Mouse (Mus musculus) CH12.LX (cell line): ENCODE results near the gene Dnajc24. TPM values are rescaled to one million over a fixed set of nuclear protein-coding genes. Genes with fewer than 3 reads are reported as not detected.

Experiments used
- DNase-seq: peaks from one replicate; pipeline ENCODE4 v3.0.0-alpha.2; 2013; ENCODE audit errors: extremely low read depth
- H3K27ac ChIP-seq: 2 replicates; pipeline ENCODE4 v1.5.1; 2012; ENCODE audit warnings: low read depth, mild to moderate bottlenecking, control low read depth, moderate library complexity; ENCODE audit not compliant: insufficient read depth
- H3K27me3 ChIP-seq: replicated peaks from 2 replicates; pipeline ENCODE3; 2012; ENCODE audit warnings: inconsistent platforms
- H3K36me3 ChIP-seq, 2 experiments: replicated peaks in 1 of 2; 2 replicates each; pipeline versions ENCODE3 to v1.6.1; 2012; ENCODE audit warnings: inconsistent platforms in 1 of 2, low read length in 1 of 2, mild to moderate bottlenecking in 1 of 2, mixed read lengths in 1 of 2, moderate library complexity in 1 of 2; ENCODE audit not compliant: control insufficient read depth in 1 of 2, insufficient read depth in 1 of 2
- H3K4me1 ChIP-seq, 2 experiments: 2 replicates each; pipeline ENCODE4 v1.6.1; 2012; ENCODE audit warnings: inconsistent platforms in 1 of 2, moderate library complexity in 1 of 2; ENCODE audit not compliant: insufficient read depth in 2 of 2, control insufficient read depth in 1 of 2
- H3K4me2 ChIP-seq: 2 replicates; pipeline ENCODE4 v1.6.1; 2012; ENCODE audit warnings: low read depth, mild to moderate bottlenecking, control low read depth; ENCODE audit not compliant: poor library complexity, insufficient read depth, severe bottlenecking
- H3K4me3 ChIP-seq, 3 experiments: fragments of 150-350 bp in 1 of 3; sonication (generic) in 1 of 3; replicated peaks in 1 of 3; 2 replicates each; pipeline versions ENCODE3 to v1.5.1; 2011 to 2012; ENCODE audit warnings: low read depth in 2 of 3, low read length in 2 of 3, mild to moderate bottlenecking in 2 of 3, moderate library complexity in 2 of 3, control low read depth in 1 of 3, improper control_type of control experiment in 1 of 3, inconsistent platforms in 1 of 3, mixed read lengths in 1 of 3; ENCODE audit not compliant: poor library complexity in 1 of 3
- H3K79me2 ChIP-seq: replicated peaks from 2 replicates; pipeline ENCODE4 v1.6.1; 2012; ENCODE audit warnings: mild to moderate bottlenecking, moderate library complexity; ENCODE audit not compliant: control insufficient read depth, poor library complexity, insufficient read depth, severe bottlenecking; ENCODE audit errors: extremely low read depth
- H3K9ac ChIP-seq: 2 replicates; pipeline ENCODE4 v1.6.1; 2012; ENCODE audit warnings: low read depth, mild to moderate bottlenecking, control low read depth, moderate library complexity; ENCODE audit not compliant: insufficient read depth
- H3K9me3 ChIP-seq: replicated peaks from 2 replicates; pipeline ENCODE3; 2012; ENCODE audit warnings: low read length, inconsistent platforms, mixed read lengths
- BHLHE40 ChIP-seq: IDR thresholded peaks from 2 replicates; pipeline ENCODE4 v1.6.1; 2011; ENCODE audit warnings: mild to moderate bottlenecking, low read depth, low read length, improper control_type of control experiment
- CHD1 ChIP-seq: IDR thresholded peaks from 2 replicates; pipeline ENCODE4 v1.6.1; 2012; ENCODE audit warnings: low read depth, low read length, improper control_type of control experiment, inconsistent platforms
- CTCF ChIP-seq, 2 experiments: IDR thresholded peaks in 1 of 2; conservative IDR thresholded peaks in 1 of 2; 2 replicates each; pipeline ENCODE4 v1.5.1; 2011 to 2012; ENCODE audit warnings: low read depth in 2 of 2, low read length in 2 of 2, improper control_type of control experiment in 1 of 2, inconsistent platforms in 1 of 2, mild to moderate bottlenecking in 1 of 2, moderate library complexity in 1 of 2
- EP300 ChIP-seq: IDR thresholded peaks from 2 replicates; pipeline ENCODE4 v1.6.1; 2011; ENCODE audit warnings: low read length, improper control_type of control experiment
- ETS1 ChIP-seq: conservative IDR thresholded peaks from 2 replicates; pipeline ENCODE4 v1.6.1; 2012; ENCODE audit warnings: low read depth, mild to moderate bottlenecking, inconsistent platforms, low read length, improper control_type of control experiment, moderate library complexity
- GABPA ChIP-seq: IDR thresholded peaks from 2 replicates; pipeline ENCODE4 v1.6.1; 2012; ENCODE audit warnings: low read depth, low read length, improper control_type of control experiment, inconsistent platforms; ENCODE audit not compliant: insufficient replicate concordance
- HCFC1 ChIP-seq: IDR thresholded peaks from 2 replicates; pipeline ENCODE4 v1.6.1; 2012; ENCODE audit warnings: low read depth, mild to moderate bottlenecking, inconsistent platforms, low read length, improper control_type of control experiment
- IRF4 ChIP-seq: IDR thresholded peaks from 2 replicates; pipeline ENCODE4 v1.6.1; 2014; ENCODE audit warnings: low read depth, mild to moderate bottlenecking, inconsistent platforms, low read length, improper control_type of control experiment
- JUND ChIP-seq: conservative IDR thresholded peaks from 2 replicates; pipeline ENCODE4 v1.6.1; 2011; ENCODE audit warnings: low read depth, low read length, improper control_type of control experiment
- KAT2A ChIP-seq: IDR thresholded peaks from 2 replicates; pipeline ENCODE4 v1.6.1; 2012; ENCODE audit warnings: low read length, improper control_type of control experiment, inconsistent platforms; ENCODE audit not compliant: insufficient replicate concordance
- MAFK ChIP-seq: IDR thresholded peaks from 2 replicates; pipeline ENCODE4 v1.6.1; 2011; ENCODE audit warnings: low read length, improper control_type of control experiment; ENCODE audit not compliant: insufficient replicate concordance
- MAZ ChIP-seq: IDR thresholded peaks from 2 replicates; pipeline ENCODE4 v1.6.1; 2012; ENCODE audit warnings: low read depth, mild to moderate bottlenecking, inconsistent platforms, low read length, improper control_type of control experiment, moderate library complexity
- MEF2A ChIP-seq: IDR thresholded peaks from 2 replicates; pipeline ENCODE4 v1.6.1; 2014; ENCODE audit warnings: low read depth, mild to moderate bottlenecking, inconsistent platforms, low read length, improper control_type of control experiment, borderline replicate concordance
- MYC ChIP-seq: IDR thresholded peaks from 2 replicates; pipeline ENCODE4 v1.6.1; 2011; ENCODE audit warnings: low read depth, mild to moderate bottlenecking, improper control_type of control experiment, low read length
- NELFE ChIP-seq: IDR thresholded peaks from 2 replicates; pipeline ENCODE4 v1.6.1; 2011; ENCODE audit warnings: low read depth, low read length, improper control_type of control experiment
- PAX5 ChIP-seq: IDR thresholded peaks from 2 replicates; pipeline ENCODE4 v1.6.1; 2012; ENCODE audit warnings: low read length, inconsistent platforms, mixed read lengths
- POLR2A ChIP-seq: IDR thresholded peaks from 2 replicates; pipeline ENCODE4 v1.6.1; 2011; ENCODE audit warnings: low read depth, mild to moderate bottlenecking, improper control_type of control experiment, low read length
- POLR2AphosphoS2 ChIP-seq: IDR thresholded peaks from 2 replicates; pipeline ENCODE4 v1.6.1; 2011; ENCODE audit warnings: low read depth, low read length, improper control_type of control experiment
- RAD21 ChIP-seq: IDR thresholded peaks from 2 replicates; pipeline ENCODE4 v1.6.1; 2011; ENCODE audit warnings: low read depth, mild to moderate bottlenecking, low read length, improper control_type of control experiment, moderate library complexity
- RCOR1 ChIP-seq: conservative IDR thresholded peaks from 2 replicates; pipeline ENCODE4 v1.6.1; 2012; ENCODE audit warnings: low read depth, mild to moderate bottlenecking, inconsistent platforms, low read length, improper control_type of control experiment
- SIN3A ChIP-seq: IDR thresholded peaks from 2 replicates; pipeline ENCODE4 v1.6.1; 2012; ENCODE audit warnings: low read length, improper control_type of control experiment, inconsistent platforms
- USF1 ChIP-seq: IDR thresholded peaks from 2 replicates; pipeline ENCODE4 v1.6.1; 2014; ENCODE audit warnings: low read depth, mild to moderate bottlenecking, inconsistent platforms, low read length, improper control_type of control experiment
- ZC3H11A ChIP-seq: IDR thresholded peaks from 2 replicates; pipeline ENCODE4 v1.6.1; 2012; ENCODE audit warnings: low read depth, mild to moderate bottlenecking, inconsistent platforms, low read length, improper control_type of control experiment
- ZKSCAN1 ChIP-seq: IDR thresholded peaks from 2 replicates; pipeline ENCODE4 v1.6.1; 2012; ENCODE audit warnings: low read depth, inconsistent platforms, low read length, improper control_type of control experiment, borderline replicate concordance
- ZMIZ1 ChIP-seq: IDR thresholded peaks from 2 replicates; pipeline ENCODE4 v1.6.1; 2012; ENCODE audit warnings: low read depth, mild to moderate bottlenecking, inconsistent platforms, low read length, improper control_type of control experiment
- dilution Hi-C: fragments of 300-500 bp; cut with MboI; formaldehyde crosslinking; loops from 2 replicates; pipeline ENCODE4 v1.14.3; 2020; ENCODE audit warnings: low sequenced_read_pairs; ENCODE audit not compliant: extremely low pct_unique_long_range_greater_than_20kb, extremely low pct_ligation_motif_present
- in situ Hi-C: fragments of 300-500 bp; cut with MboI; formaldehyde crosslinking; loops from 3 replicates; pipeline ENCODE4 v1.14.3; 2019; ENCODE audit warnings: low sequenced_read_pairs, low pct_ligation_motif_present, low pct_unique_long_range_greater_than_20kb, mixed read lengths
- polyA plus RNA-seq: library from polyadenylated mRNA; unstranded; fragments of >175 nt; gene quantifications from 2 replicates; pipeline ENCODE4 v1.2.1, GENCODE M21; 2012; ENCODE audit warnings: low read depth; ENCODE audit not compliant: insufficient read length
- total RNA-seq, 2 experiments: library from RNA; depleted of rRNA; stranded (reverse); fragments of 300-350 nt in 1 of 2; fragments of >200 nt in 1 of 2; gene quantifications; 2 replicates each; pipeline ENCODE4 v1.2.3; 2012 to 2014

The Dnajc24 gene
- total and polyA plus RNA-seq, 3 experiments: 29.2 to 53.2 (median 41.5) TPM

DNA sequence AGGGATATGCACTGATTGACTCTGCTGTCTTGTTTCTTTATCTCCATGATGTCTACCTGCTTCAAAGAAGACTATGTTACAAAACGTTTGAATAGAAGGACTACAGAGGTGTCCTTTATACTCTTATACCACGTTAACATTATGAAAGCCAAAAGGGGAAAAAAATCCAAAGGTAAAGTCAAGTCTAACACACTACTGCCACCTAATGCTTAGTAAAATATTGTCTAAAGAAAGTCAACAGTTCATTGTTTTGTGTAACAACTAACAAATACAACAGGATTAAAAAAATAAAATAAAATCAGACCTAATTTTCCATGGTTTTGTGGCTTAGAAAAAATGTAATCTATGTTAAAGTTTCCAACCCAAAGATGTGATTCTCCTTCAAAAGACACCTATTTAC lies 15.3 kb downstream of the Dnajc24 start:
- dilution Hi-C loops (no loop called here), in situ Hi-C loops (no loop called here)
- no peak overlapping the region for H3K27ac ChIP-seq
- H3K4me1 ChIP-seq: peaks cover 0 to 8% of the 10 kb centered on the region in 2 experiments; a peak in 1 of 4 replicates
- no peaks in the 10 kb centered on the region for H3K79me2 ChIP-seq
- no peaks in the 10 kb centered on the region for H3K9me3 ChIP-seq
- H3K27me3 ChIP-seq: no peaks in the 10 kb centered on the region
- no peak overlapping the region for H3K9ac ChIP-seq
- no peak for DNase-seq
- TF ChIP-seq RCOR1: no peak
- peak; percentile 38 for TF ChIP-seq RAD21
- no peak overlapping the region for H3K4me2 ChIP-seq
- no peak overlapping the region for H3K4me3 ChIP-seq
- peaks cover 0 to 10% of the 10 kb centered on the region in 2 experiments for H3K36me3 ChIP-seq

DNA sequence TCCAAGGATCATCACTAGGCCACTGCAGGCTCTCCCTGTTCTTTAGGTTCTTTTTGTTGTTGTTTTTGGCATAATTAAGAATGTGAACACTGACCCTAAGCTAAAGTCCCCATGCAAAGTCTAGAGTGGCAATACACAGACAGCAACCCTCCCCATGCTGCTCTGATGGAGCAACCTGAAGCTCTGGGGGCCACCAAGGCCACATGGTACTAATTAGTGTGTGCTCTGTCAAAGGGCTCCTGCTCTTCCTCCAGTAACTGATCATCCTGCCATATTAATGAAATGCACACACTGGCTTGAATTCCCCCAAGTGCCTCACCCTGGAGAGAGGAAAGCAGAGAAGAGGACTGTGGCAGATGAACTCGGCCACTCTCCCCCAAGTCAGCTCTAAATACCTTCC lies 16.2 kb downstream of the Dnajc24 start:
- Histone ChIP-seq H3K9ac (no peak overlapping the region), H3K79me2 (no peaks in the 10 kb centered on the region), H3K4me2 (no peak overlapping the region), H3K9me3 (no peaks in the 10 kb centered on the region), H3K4me3 (no peak overlapping the region), H3K27ac (no peak overlapping the region), H3K36me3 (peaks cover 0 to 10% of the 10 kb centered on the region in 2 experiments), H3K27me3 (no peaks in the 10 kb centered on the region), H3K4me1 (peaks cover 0 to 8% of the 10 kb centered on the region in 2 experiments; a peak in 1 of 4 replicates)
- no peak for TF ChIP-seq BHLHE40
- no peak for TF ChIP-seq POLR2A
- TF ChIP-seq USF1: no peak
- no peak for TF ChIP-seq JUND
- no peak for TF ChIP-seq MAFK
- no peak for TF ChIP-seq PAX5
- no peak for TF ChIP-seq MEF2A
- TF ChIP-seq ZMIZ1: no peak
- no peak for TF ChIP-seq SIN3A
- no peak for TF ChIP-seq ZC3H11A
- TF ChIP-seq GABPA: no peak
- in situ Hi-C loops (no loop called here), dilution Hi-C loops (no loop called here)
- DNase-seq: no peak

GRCm38 (mm10) chr2:105985206-105985605 lies 18.1 kb downstream of the Dnajc24 start:
- Histone ChIP-seq H3K4me3 (no peak overlapping the region), H3K9ac (no peak overlapping the region), H3K27ac (no peak overlapping the region), H3K9me3 (no peaks in the 10 kb centered on the region), H3K4me2 (no peak overlapping the region), H3K36me3 (peaks cover 0 to 14% of the 10 kb centered on the region in 2 experiments), H3K27me3 (no peaks in the 10 kb centered on the region), H3K79me2 (no peaks in the 10 kb centered on the region), H3K4me1 (peaks cover 0 to 8% of the 10 kb centered on the region in 2 experiments; a peak in 1 of 4 replicates)
- DNase-seq: no peak
- in situ Hi-C loops: no loop called here
- dilution Hi-C loops: no loop called here
- no peak for TF ChIP-seq JUND
- no peak for TF ChIP-seq MAZ
- no peak for TF ChIP-seq EP300
- no peak for TF ChIP-seq RAD21
- no peak for TF ChIP-seq MAFK
- TF ChIP-seq CHD1: no peak
- no peak for TF ChIP-seq NELFE
- TF ChIP-seq ZC3H11A: no peak
- TF ChIP-seq POLR2AphosphoS2: no peak
- TF ChIP-seq MYC: no peak
- no peak for TF ChIP-seq HCFC1
- no peak for TF ChIP-seq KAT2A
- TF ChIP-seq CTCF (conservative IDR thresholded peaks at IDR 0.05 in 1 of 2, IDR thresholded peaks at IDR 0.05 in 1 of 2; ENCODE audit: low read depth in 2 of 2, low read length in 2 of 2): no peak
- TF ChIP-seq IRF4: no peak
- TF ChIP-seq ZKSCAN1: no peak
- no peak for TF ChIP-seq ETS1
- TF ChIP-seq MEF2A: no peak
